Mouse (Mus musculus) midbrain, postnatal 0 days (tissue): ENCODE measurements around the gene Gm12248. TPM values are rescaled to one million over a fixed set of nuclear protein-coding genes. Genes with fewer than 3 reads are reported as not detected.
A peak's percentile ranks its signal among the peaks of the same experiment; 100 is the strongest.
"Not testable (repeated sequence)": the region's sequence is repeated elsewhere in the genome, so short reads cannot be mapped to it uniquely, and the experiment has no call there.

ENCODE experiments used
- ATAC-seq: fragments of 200-750 bp; cut with Nextera tagmentation; 2 replicates; pipeline ENCODE4 v1.8.0; 2017; ENCODE audit warnings: moderate number of reproducible peaks, mild to moderate bottlenecking, moderate TSS enrichment, moderate library complexity; ENCODE audit not compliant: low FRiP score
- DNase-seq: peaks from one replicate; pipeline ENCODE4 v3.0.0-alpha.2; 2015; ENCODE audit warnings: low spot score
- H3K27ac ChIP-seq: fragments of 300-500 bp; sonication (generic); 2 replicates; pipeline ENCODE4 v1.5.1; 2014; ENCODE audit warnings: low read depth, mild to moderate bottlenecking, low read length, mixed read lengths
- H3K27me3 ChIP-seq: fragments of 300-500 bp; sonication (generic); 2 replicates; pipeline ENCODE4 v1.6.1; 2014; ENCODE audit warnings: low read length, control low read depth, mixed read lengths; ENCODE audit not compliant: insufficient read depth
- H3K36me3 ChIP-seq: fragments of 300-500 bp; sonication (generic); 2 replicates; pipeline ENCODE4 v1.6.1; 2014; ENCODE audit warnings: low read length, control low read depth, mixed read lengths; ENCODE audit not compliant: insufficient read depth
- H3K4me1 ChIP-seq: fragments of 300-500 bp; sonication (generic); 2 replicates; pipeline ENCODE4 v1.6.1; 2014; ENCODE audit warnings: mild to moderate bottlenecking, control low read depth, antibody characterized with exemption, low read length, mixed read lengths; ENCODE audit not compliant: insufficient read depth
- H3K4me2 ChIP-seq: fragments of 300-500 bp; sonication (generic); 2 replicates; pipeline ENCODE4 v1.6.1; 2014; ENCODE audit warnings: low read depth, mild to moderate bottlenecking, low read length, mixed read lengths; ENCODE audit not compliant: poor library complexity, severe bottlenecking
- H3K4me3 ChIP-seq: fragments of 300-500 bp; sonication (generic); 2 replicates; pipeline ENCODE4 v1.5.1; 2014; ENCODE audit warnings: low read depth, mild to moderate bottlenecking, low read length, moderate library complexity
- H3K9ac ChIP-seq: fragments of 300-500 bp; sonication (generic); replicated peaks from 2 replicates; pipeline ENCODE4 v1.6.1; 2014; ENCODE audit warnings: mild to moderate bottlenecking, low read length, moderate library complexity, mixed read lengths; ENCODE audit not compliant: poor library complexity, severe bottlenecking
- H3K9me3 ChIP-seq: fragments of 300-500 bp; sonication (generic); 2 replicates; pipeline ENCODE4 v1.6.1; 2016; ENCODE audit warnings: low read length, control low read depth
- CTCF ChIP-seq: IDR thresholded peaks from 2 replicates; pipeline ENCODE4 v1.5.1; 2016; ENCODE audit warnings: antibody characterized with exemption, mild to moderate bottlenecking
- WGBS: fragments of 180-500 bp; shearing (Covaris S2); extraction: QIAGEN DNeasy Blood & Tissue Kit; methylation state at CpG from one replicate; pipeline ENCODE4 v1.1.7; 2014; 5-methylcytosine and 5-hydroxymethylcytosine counted together
- polyA plus RNA-seq: library from polyadenylated mRNA; unstranded; fragments of >200 nt; fragmentation: Nextera tagmentation; extraction: Ambion mirVana; gene quantifications from 2 replicates; pipeline ENCODE4 v1.2.1, GENCODE M21; 2015
- total RNA-seq: library from RNA; depleted of rRNA; stranded (reverse); fragments of >200 nt; gene quantifications from 2 replicates; pipeline ENCODE4 v1.2.3, GENCODE M21; 2014

Gm12248 gene
- total and polyA plus RNA-seq, 2 experiments from 2014 or later = not detected

GRCm38 (mm10) chr11:58065025-58065424, 27.9 kb downstream of the Gm12248 start:
- TF ChIP-seq CTCF = no peak
- Histone ChIP-seq H3K4me1 (no peaks in the 10 kb centered on the region), H3K27ac (no peak overlapping the region), H3K27me3 (no peaks in the 10 kb centered on the region), H3K36me3 (peaks cover 12% of the 10 kb centered on the region), H3K9me3 (no peaks in the 10 kb centered on the region), H3K9ac (no peak overlapping the region), H3K4me2 (no peak overlapping the region), H3K4me3 (no peak overlapping the region)
- no peak for ATAC-seq
- WGBS = 87% methylated on average over 4 of the region's 4 CpGs
- DNase-seq = no peak

GRCm38 (mm10) chr11:58062586-58062985, 30.3 kb downstream of the Gm12248 start:
- ATAC-seq (no peak), DNase-seq (no peak)
- Histone ChIP-seq H3K9ac (no peak overlapping the region), H3K36me3 (peaks cover 25% of the 10 kb centered on the region), H3K4me3 (no peak overlapping the region), H3K27me3 (no peaks in the 10 kb centered on the region), H3K4me1 (no peaks in the 10 kb centered on the region), H3K4me2 (no peak overlapping the region), H3K27ac (no peak overlapping the region), H3K9me3 (no peaks in the 10 kb centered on the region)
- WGBS = 90% methylated on average over 4 of the region's 4 CpGs
- TF ChIP-seq CTCF = no peak

- 97% methylated on average over 3 of the region's 4 CpGs for WGBS
- peaks cover 33% of the 10 kb centered on the region for H3K36me3 ChIP-seq
- ATAC-seq = not testable (repeated sequence)
Measured at GRCm38 (mm10) chr11:58061218-58061617, 31.7 kb downstream of the Gm12248 start.

GRCm38 (mm10) chr11:58059752-58060151, 33.2 kb downstream of the Gm12248 start:
- H3K9ac ChIP-seq, H3K4me3 ChIP-seq, ATAC-seq, H3K4me2 ChIP-seq, H3K27me3 ChIP-seq, H3K9me3 ChIP-seq, DNase-seq, H3K4me1 ChIP-seq, H3K27ac ChIP-seq: not testable (repeated sequence)
- WGBS = 95% methylated on average over 7 of the region's 7 CpGs
- peaks cover 36% of the 10 kb centered on the region for H3K36me3 ChIP-seq

More at GRCm38 (mm10) chr11:58061218-58061617, 31.7 kb downstream of the Gm12248 start:
- H3K4me1 ChIP-seq, DNase-seq, H3K9ac ChIP-seq, H3K4me2 ChIP-seq, H3K4me3 ChIP-seq, H3K27me3 ChIP-seq, H3K9me3 ChIP-seq, H3K27ac ChIP-seq: not testable (repeated sequence)

- Histone ChIP-seq H3K4me1 (no peaks in the 10 kb centered on the region), H3K36me3 (peaks cover 54% of the 10 kb centered on the region), H3K9ac (no peak overlapping the region), H3K4me2 (no peak overlapping the region), H3K27me3 (no peaks in the 10 kb centered on the region), H3K9me3 (no peaks in the 10 kb centered on the region), H3K27ac (no peak overlapping the region), H3K4me3 (no peak overlapping the region)
- 35% methylated on average over 6 of the region's 6 CpGs for WGBS
- ATAC-seq = no peak
- TF ChIP-seq CTCF = peak; percentile 89
- DNase-seq = peak; percentile 70
Measured at GRCm38 (mm10) chr11:58057455-58057854, 35.5 kb downstream of the Gm12248 start.

GRCm38 (mm10) chr11:58046438-58046837, 46.5 kb downstream of the Gm12248 start:
- Histone ChIP-seq H3K9me3 (no peaks in the 10 kb centered on the region), H3K27me3 (no peaks in the 10 kb centered on the region), H3K27ac (no peak overlapping the region), H3K9ac (no peak overlapping the region), H3K4me3 (no peak overlapping the region), H3K4me2 (no peak overlapping the region), H3K4me1 (no peaks in the 10 kb centered on the region), H3K36me3 (peaks cover 39% of the 10 kb centered on the region)
- DNase-seq (no peak), ATAC-seq (no peak)
- WGBS = 74% methylated on average over 4 of the region's 4 CpGs
- peak; percentile 33 for TF ChIP-seq CTCF
